Mouse (Mus musculus): ENCODE data around the gene Pparg. TPM values are rescaled to one million over a fixed set of nuclear protein-coding genes. Genes with fewer than 3 reads are reported as not detected.

The Pparg gene
- total and polyA plus RNA-seq, 3 experiments = not detected

GRCm38 (mm10) chr6:115521923-115522322, 161.2 kb downstream of the Pparg start:
- Histone ChIP-seq H3K36me3 (replicated peaks in 1 of 2; ENCODE audit: control insufficient read depth in 1 of 2, insufficient read depth in 1 of 2, low read length in 1 of 2) (no peaks in the 10 kb centered on the region), H3K4me1 (ENCODE audit: control insufficient read depth in 1 of 2, insufficient read depth in 2 of 2) (peaks cover 16 to 68% of the 10 kb centered on the region in 2 experiments), H3K79me2 (replicated peaks; ENCODE audit: control insufficient read depth, extremely low read depth, insufficient read depth, poor library complexity, severe bottlenecking) (no peaks in the 10 kb centered on the region), H3K4me3 (replicated peaks in 1 of 3; ENCODE audit: low read depth in 2 of 3, low read length in 2 of 3, poor library complexity in 1 of 3) (no peak overlapping the region), H3K9me3 (replicated peaks; ENCODE audit: low read length) (no peaks in the 10 kb centered on the region), H3K4me2 (ENCODE audit: insufficient read depth, low read depth, poor library complexity, severe bottlenecking) (no peak overlapping the region), H3K9ac (ENCODE audit: insufficient read depth, low read depth) (no peak overlapping the region), H3K27me3 (replicated peaks) (no peaks in the 10 kb centered on the region), H3K27ac (ENCODE audit: insufficient read depth, low read depth) (no peak overlapping the region)
- no peak for DNase-seq (ENCODE audit: extremely low read depth)
- in situ Hi-C loops (cut with MboI; ENCODE audit: low pct_ligation_motif_present, low pct_unique_long_range_greater_than_20kb, low sequenced_read_pairs) = no loop called here
- TF ChIP-seq SIN3A (IDR thresholded peaks at IDR 0.05; ENCODE audit: low read length) = no peak
- no peak for TF ChIP-seq NELFE (IDR thresholded peaks at IDR 0.05; ENCODE audit: low read depth, low read length)
- TF ChIP-seq MAZ (IDR thresholded peaks at IDR 0.05; ENCODE audit: low read depth, low read length) = no peak
- no peak for TF ChIP-seq CTCF (conservative IDR thresholded peaks at IDR 0.05 in 1 of 2, IDR thresholded peaks at IDR 0.05 in 1 of 2; ENCODE audit: low read depth in 2 of 2, low read length in 2 of 2)
- TF ChIP-seq ZKSCAN1 (IDR thresholded peaks at IDR 0.05; ENCODE audit: borderline replicate concordance, low read depth, low read length) = no peak
- TF ChIP-seq ELF1 (IDR thresholded peaks at IDR 0.05; ENCODE audit: low read depth, low read length) = no peak
- dilution Hi-C loops (cut with MboI; ENCODE audit: extremely low pct_ligation_motif_present, extremely low pct_unique_long_range_greater_than_20kb, low sequenced_read_pairs) = no loop called here

GRCm38 (mm10) chr6:115522691-115523146, 162.0 kb downstream of the Pparg start:
- Histone ChIP-seq H3K9ac (ENCODE audit: insufficient read depth, low read depth) (no peak overlapping the region), H3K4me3 (replicated peaks in 1 of 3; ENCODE audit: low read depth in 2 of 3, low read length in 2 of 3, poor library complexity in 1 of 3) (no peak overlapping the region), H3K79me2 (replicated peaks; ENCODE audit: control insufficient read depth, extremely low read depth, insufficient read depth, poor library complexity, severe bottlenecking) (no peaks in the 10 kb centered on the region), H3K27me3 (replicated peaks) (no peaks in the 10 kb centered on the region), H3K9me3 (replicated peaks; ENCODE audit: low read length) (no peaks in the 10 kb centered on the region), H3K36me3 (replicated peaks in 1 of 2; ENCODE audit: control insufficient read depth in 1 of 2, insufficient read depth in 1 of 2, low read length in 1 of 2) (no peaks in the 10 kb centered on the region), H3K4me1 (ENCODE audit: control insufficient read depth in 1 of 2, insufficient read depth in 2 of 2) (peaks cover 16 to 68% of the 10 kb centered on the region in 2 experiments), H3K4me2 (ENCODE audit: insufficient read depth, low read depth, poor library complexity, severe bottlenecking) (no peak overlapping the region), H3K27ac (ENCODE audit: insufficient read depth, low read depth) (no peak overlapping the region)
- in situ Hi-C loops (cut with MboI; ENCODE audit: low pct_ligation_motif_present, low pct_unique_long_range_greater_than_20kb, low sequenced_read_pairs) (no loop called here), dilution Hi-C loops (cut with MboI; ENCODE audit: extremely low pct_ligation_motif_present, extremely low pct_unique_long_range_greater_than_20kb, low sequenced_read_pairs) (no loop called here)
- TF ChIP-seq E2F4 (IDR thresholded peaks at IDR 0.05; ENCODE audit: insufficient replicate concordance, low read depth, low read length) = no peak
- TF ChIP-seq MEF2A (IDR thresholded peaks at IDR 0.05; ENCODE audit: borderline replicate concordance, low read depth, low read length) = no peak
- TF ChIP-seq BHLHE40 (IDR thresholded peaks at IDR 0.05; ENCODE audit: low read depth, low read length) = 0 out of 2 replicates have a peak, but pooled peaks have one; percentile 17
- TF ChIP-seq TCF12 (IDR thresholded peaks at IDR 0.05; ENCODE audit: low read depth, low read length) = peak; percentile 34; the same call in 1 of the 2 replicates
- TF ChIP-seq ETS1 (conservative IDR thresholded peaks at IDR 0.05; ENCODE audit: low read depth, low read length) = peak; percentile 55
- peak; percentile 74 for DNase-seq (ENCODE audit: extremely low read depth)

- DNase-seq (ENCODE audit: extremely low read depth) = no peak
- H3K27ac ChIP-seq (ENCODE audit: insufficient read depth, low read depth) = no peak overlapping the region
- TF ChIP-seq KAT2A (IDR thresholded peaks at IDR 0.05; ENCODE audit: insufficient replicate concordance, low read length) (no peak), MAX (IDR thresholded peaks at IDR 0.05; ENCODE audit: low read length) (no peak), MAFK (IDR thresholded peaks at IDR 0.05; ENCODE audit: insufficient replicate concordance, low read length) (no peak), UBTF (IDR thresholded peaks at IDR 0.05; ENCODE audit: low read depth, low read length) (no peak), JUN (IDR thresholded peaks at IDR 0.05; ENCODE audit: insufficient read depth, low read depth, low read length) (no peak), NELFE (IDR thresholded peaks at IDR 0.05; ENCODE audit: low read depth, low read length) (no peak), BHLHE40 (IDR thresholded peaks at IDR 0.05; ENCODE audit: low read depth, low read length) (no peak), MAZ (IDR thresholded peaks at IDR 0.05; ENCODE audit: low read depth, low read length) (no peak), ETS1 (conservative IDR thresholded peaks at IDR 0.05; ENCODE audit: low read depth, low read length) (no peak), SIN3A (IDR thresholded peaks at IDR 0.05; ENCODE audit: low read length) (no peak), SMC3 (IDR thresholded peaks at IDR 0.05; ENCODE audit: low read depth, low read length) (no peak), TBP (conservative IDR thresholded peaks at IDR 0.05; ENCODE audit: low read depth, low read length) (no peak), ZC3H11A (IDR thresholded peaks at IDR 0.05; ENCODE audit: low read depth, low read length) (no peak), ELF1 (IDR thresholded peaks at IDR 0.05; ENCODE audit: low read depth, low read length) (no peak), MXI1 (IDR thresholded peaks at IDR 0.05; ENCODE audit: low read depth, low read length) (no peak), ZKSCAN1 (IDR thresholded peaks at IDR 0.05; ENCODE audit: borderline replicate concordance, low read depth, low read length) (no peak), ZNF384 (IDR thresholded peaks at IDR 0.05; ENCODE audit: low read depth, low read length) (no peak), RAD21 (IDR thresholded peaks at IDR 0.05; ENCODE audit: low read depth, low read length) (no peak)
- H3K9ac ChIP-seq (ENCODE audit: insufficient read depth, low read depth) = no peak overlapping the region
- no peak overlapping the region for H3K4me2 ChIP-seq (ENCODE audit: insufficient read depth, low read depth, poor library complexity, severe bottlenecking)
- no peak overlapping the region for H3K4me3 ChIP-seq (replicated peaks in 1 of 3; ENCODE audit: low read depth in 2 of 3, low read length in 2 of 3, poor library complexity in 1 of 3)
- H3K4me1 ChIP-seq (ENCODE audit: control insufficient read depth in 1 of 2, insufficient read depth in 2 of 2) = peaks cover 16 to 64% of the 10 kb centered on the region in 2 experiments
- dilution Hi-C loops (cut with MboI; ENCODE audit: extremely low pct_ligation_motif_present, extremely low pct_unique_long_range_greater_than_20kb, low sequenced_read_pairs) (no loop called here), in situ Hi-C loops (cut with MboI; ENCODE audit: low pct_ligation_motif_present, low pct_unique_long_range_greater_than_20kb, low sequenced_read_pairs) (no loop called here)
- H3K79me2 ChIP-seq (replicated peaks; ENCODE audit: control insufficient read depth, extremely low read depth, insufficient read depth, poor library complexity, severe bottlenecking) = no peaks in the 10 kb centered on the region
- H3K36me3 ChIP-seq (replicated peaks in 1 of 2; ENCODE audit: control insufficient read depth in 1 of 2, insufficient read depth in 1 of 2, low read length in 1 of 2) = no peaks in the 10 kb centered on the region
- H3K9me3 ChIP-seq (replicated peaks; ENCODE audit: low read length) = no peaks in the 10 kb centered on the region
- no peaks in the 10 kb centered on the region for H3K27me3 ChIP-seq (replicated peaks)
Measured at GRCm38 (mm10) chr6:115523201-115523600, 162.4 kb downstream of the Pparg start.
